Mouse (Mus musculus) liver, adult 2 months (tissue): ENCODE measurements around the gene Smo. TPM values are rescaled to one million over a fixed set of nuclear protein-coding genes. Genes with fewer than 3 reads are reported as not detected.

Experiments
- DNase-seq: peaks from one replicate; pipeline ENCODE4 v3.0.0-alpha.2; 2011; ENCODE audit warnings: low read depth, low spot score; ENCODE audit errors: extremely low read depth
- H3K27ac ChIP-seq: fragments of 200-500 bp; replicated peaks from 2 replicates; pipeline ENCODE4 v1.5.1; 2012; ENCODE audit warnings: low read depth, mild to moderate bottlenecking, control low read depth, inconsistent platforms, low read length; ENCODE audit not compliant: insufficient read depth
- H3K27me3 ChIP-seq: fragments of 200-500 bp; 2 replicates; pipeline ENCODE4 v1.6.1; 2012; ENCODE audit warnings: mild to moderate bottlenecking, moderate library complexity, low read length, inconsistent platforms; ENCODE audit not compliant: control insufficient read depth, insufficient read depth
- H3K36me3 ChIP-seq: fragments of 200-500 bp; 2 replicates; pipeline ENCODE4 v1.6.1; 2012; ENCODE audit warnings: low read length, inconsistent platforms; ENCODE audit not compliant: control insufficient read depth, insufficient read depth
- H3K4me1 ChIP-seq: fragments of 200-500 bp; 2 replicates; pipeline ENCODE4 v1.6.1; 2011; ENCODE audit warnings: low read length; ENCODE audit not compliant: control insufficient read depth, insufficient read depth
- H3K4me3 ChIP-seq: fragments of 200-500 bp; 2 replicates; pipeline ENCODE4 v1.5.1; 2011; ENCODE audit warnings: low read depth, mild to moderate bottlenecking, control low read depth, low read length, moderate library complexity; ENCODE audit not compliant: insufficient read depth
- H3K79me2 ChIP-seq: fragments of 200-500 bp; 2 replicates; pipeline ENCODE4 v1.6.1; 2012; ENCODE audit warnings: inconsistent platforms, mild to moderate bottlenecking, low read length, moderate library complexity; ENCODE audit not compliant: control insufficient read depth, insufficient read depth
- H3K9ac ChIP-seq: fragments of 200-500 bp; 2 replicates; pipeline ENCODE4 v1.6.1; 2012; ENCODE audit warnings: low read depth, mild to moderate bottlenecking, control low read depth, inconsistent platforms, low read length
- CTCF ChIP-seq: fragments of 200-500 bp; IDR thresholded peaks from 2 replicates; pipeline ENCODE4 v1.5.1; 2011; ENCODE audit warnings: low read depth, low read length, control low read depth
- POLR2A ChIP-seq: fragments of 200-500 bp; IDR thresholded peaks from 2 replicates; pipeline ENCODE4 v1.6.1; 2011; ENCODE audit warnings: low read length, control low read depth; ENCODE audit not compliant: insufficient read depth; ENCODE audit errors: extremely low read depth
- WGBS: fragments of 180-500 bp; shearing (Covaris S2); methylation state at CpG from one replicate; pipeline ENCODE4 v1.1.7; 2018; 5-methylcytosine and 5-hydroxymethylcytosine counted together
- polyA plus RNA-seq: library from polyadenylated mRNA; depleted of rRNA; stranded (reverse); fragments of >200 nt; gene quantifications from 2 replicates; pipeline ENCODE4 v1.2.3, GENCODE M21; 2012
- total RNA-seq: library from RNA; depleted of rRNA; stranded (reverse); fragments of >200 nt; gene quantifications from 2 replicates; pipeline ENCODE4 v1.2.3, GENCODE M21; 2014

The Smo gene
- total and polyA plus RNA-seq, 2 experiments = 4.1 to 10.5 TPM

GRCm38 (mm10) chr6:29772236-29772635 lies 36.9 kb downstream of the Smo start:
- H3K4me1 ChIP-seq = peaks cover 14% of the 10 kb centered on the region
- H3K36me3 ChIP-seq = no peaks in the 10 kb centered on the region
- H3K79me2 ChIP-seq = peaks cover 8% of the 10 kb centered on the region; the same call in 1 of the 2 replicates
- no peak overlapping the region for H3K27ac ChIP-seq
- H3K9ac ChIP-seq = no peak overlapping the region
- WGBS = 69% methylated on average over 3 of the region's 3 CpGs
- H3K27me3 ChIP-seq = no peaks in the 10 kb centered on the region
- no peak for DNase-seq
- H3K4me3 ChIP-seq = no peak overlapping the region
- TF ChIP-seq POLR2A = no peak
- TF ChIP-seq CTCF = no peak

GRCm38 (mm10) chr6:29774161-29774560 lies 38.9 kb downstream of the Smo start:
- Histone ChIP-seq H3K27me3 (no peaks in the 10 kb centered on the region), H3K4me1 (peaks cover 12% of the 10 kb centered on the region), H3K79me2 (peaks cover 2% of the 10 kb centered on the region; the same call in 1 of the 2 replicates), H3K9ac (no peak overlapping the region), H3K4me3 (no peak overlapping the region), H3K36me3 (no peaks in the 10 kb centered on the region), H3K27ac (no peak overlapping the region)
- 85% methylated on average over 1 of the region's 1 CpGs for WGBS
- no peak for DNase-seq
- TF ChIP-seq POLR2A = no peak
- no peak for TF ChIP-seq CTCF

GRCm38 (mm10) chr6:29775609-29776008 lies 40.3 kb downstream of the Smo start:
- no peaks in the 10 kb centered on the region for H3K36me3 ChIP-seq
- TF ChIP-seq CTCF (no peak), POLR2A (no peak)
- H3K4me3 ChIP-seq = no peak overlapping the region
- H3K27me3 ChIP-seq = no peaks in the 10 kb centered on the region
- DNase-seq = no peak
- H3K27ac ChIP-seq = no peak overlapping the region
- peaks cover 5% of the 10 kb centered on the region; the same call in 1 of the 2 replicates for H3K79me2 ChIP-seq
- peaks cover 6% of the 10 kb centered on the region for H3K4me1 ChIP-seq
- H3K9ac ChIP-seq = no peak overlapping the region
- WGBS = 93% methylated on average over 1 of the region's 1 CpGs

GRCm38 (mm10) chr6:29776542-29777237 lies 41.4 kb downstream of the Smo start:
- H3K27me3 ChIP-seq = no peaks in the 10 kb centered on the region
- no peak for DNase-seq
- 85% methylated on average over 4 of the region's 4 CpGs for WGBS
- H3K9ac ChIP-seq = no peak overlapping the region
- TF ChIP-seq CTCF (no peak), POLR2A (no peak)
- no peaks in the 10 kb centered on the region for H3K36me3 ChIP-seq
- no peaks in the 10 kb centered on the region; the same call in 1 of the 2 replicates for H3K4me1 ChIP-seq
- H3K27ac ChIP-seq = no peak overlapping the region
- H3K79me2 ChIP-seq = peaks cover 5% of the 10 kb centered on the region; the same call in 1 of the 2 replicates
- no peak overlapping the region for H3K4me3 ChIP-seq

GRCm38 (mm10) chr6:29777238-29777555 lies 41.9 kb downstream of the Smo start:
- Histone ChIP-seq H3K36me3 (no peaks in the 10 kb centered on the region), H3K9ac (no peak overlapping the region), H3K27me3 (no peaks in the 10 kb centered on the region), H3K4me3 (no peak overlapping the region), H3K79me2 (peaks cover 5% of the 10 kb centered on the region; the same call in 1 of the 2 replicates), H3K27ac (no peak overlapping the region), H3K4me1 (no peaks in the 10 kb centered on the region; the same call in 1 of the 2 replicates)
- TF ChIP-seq POLR2A (no peak), CTCF (no peak)
- 81% methylated on average over 3 of the region's 3 CpGs for WGBS
- no peak for DNase-seq

GRCm38 (mm10) chr6:29780082-29780481 lies 44.8 kb downstream of the Smo start:
- Histone ChIP-seq H3K4me1 (no peaks in the 10 kb centered on the region), H3K9ac (no peak overlapping the region), H3K36me3 (no peaks in the 10 kb centered on the region), H3K27ac (no peak overlapping the region), H3K79me2 (peaks cover 8% of the 10 kb centered on the region; the same call in 1 of the 2 replicates), H3K4me3 (no peak overlapping the region), H3K27me3 (no peaks in the 10 kb centered on the region)
- DNase-seq = no peak
- TF ChIP-seq POLR2A = no peak
- TF ChIP-seq CTCF = no peak
